Mouse (Mus musculus): ENCODE measurements at regions not wholly inside any gene's neighbourhood (a gene's known extent, or its start where the extent isn't known, plus 50 kb on each side); places are given as distances from the start of the nearest gene placed in this dataset.

DNA sequence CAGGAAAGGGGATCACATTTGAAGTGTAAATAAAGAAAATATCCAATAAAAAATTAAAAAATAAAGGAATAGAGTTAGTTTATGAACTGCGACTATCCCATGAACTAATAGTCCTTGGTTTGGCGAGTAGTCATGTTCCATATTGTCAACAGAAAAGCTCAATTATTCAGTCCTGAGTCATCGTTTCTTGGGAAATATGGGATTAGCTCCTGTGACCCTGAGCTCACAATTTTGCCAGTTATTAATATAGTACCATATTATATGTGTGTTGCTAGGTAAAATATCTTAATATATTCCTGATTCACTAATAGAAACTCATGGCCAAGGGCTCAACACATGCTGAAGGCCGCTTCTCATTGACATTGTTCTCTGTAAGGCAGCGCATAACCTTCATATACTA lies 126.4 kb upstream of the Ccdc122 start:
- TF ChIP-seq POLR2A (IDR thresholded peaks at IDR 0.05; ENCODE audit: control insufficient read depth, extremely low read depth, insufficient read depth, low read length, poor library complexity): no peak
- no peak for TF ChIP-seq CTCF (IDR thresholded peaks at IDR 0.05; ENCODE audit: borderline replicate concordance, control insufficient read depth, extremely low read depth, insufficient read depth, low read length, poor library complexity)

Measured in thymus, adult 2 months (tissue).